ENCODE assay signal across 15 mouse cellular contexts in the genomic region with DNA sequence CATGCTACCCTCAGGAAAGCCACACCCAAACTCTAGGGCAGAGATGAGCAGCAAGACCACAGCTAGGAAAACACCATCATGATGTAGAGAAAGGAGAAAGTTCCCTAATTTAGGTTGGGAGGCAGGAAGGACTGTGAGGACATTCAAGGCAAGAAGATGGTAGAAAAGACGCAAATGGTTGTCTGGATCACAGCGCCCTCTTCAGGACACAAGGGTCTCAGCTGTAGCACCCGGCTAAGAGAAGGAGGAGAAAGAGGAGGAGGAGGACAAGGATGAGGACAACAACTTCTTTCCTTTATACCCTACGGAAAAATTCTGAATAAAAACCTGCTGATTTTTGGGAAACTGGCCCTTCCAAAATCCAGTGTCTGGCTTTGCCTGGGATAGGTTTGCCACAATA.
DNase-seq lines count a peak whose midpoint lies in the region; ATAC-seq and TF ChIP-seq lines count a peak whose summit lies in the region.
"Had no signal": no experiment of that assay in that cellular context is flagged by ENCODE, and none has a peak within 500 bp of the region (broad histone marks: within the 10 kb centered on the region; RNA-seq: fewer than 3 reads in every experiment).

No protein-coding gene starts in this region.

- ATAC-seq in CD4-positive, CD25-positive, alpha-beta regulatory T cell, adult 4 months, result no peak
- ATAC-seq in Patski, result no peak
- no peak for ATAC-seq in liver, postnatal 0 days
- ATAC-seq: activated CD4-positive, CD25-positive, alpha-beta regulatory T cell, adult 4 months had no signal

- H3K4me1 ChIP-seq in liver, postnatal 0 days (ENCODE audit: insufficient read depth), result no peaks in the 10 kb centered on the region
- H3K4me1 ChIP-seq: heart, embryonic 13.5 days; liver, embryonic 13.5 days; midbrain, embryonic 12.5 days; neural tube, embryonic 13.5 days had no signal

- no peak overlapping the region for H3K4me3 ChIP-seq in left cerebral cortex, adult 2 months
- no peak overlapping the region for H3K4me3 ChIP-seq in liver, postnatal 0 days (ENCODE audit: low read depth, low read length)
- H3K4me3 ChIP-seq: erythroblast, embryonic 14.5 days; heart, embryonic 13.5 days; liver, embryonic 13.5 days; midbrain, embryonic 12.5 days; neural tube, embryonic 13.5 days had no signal

- H3K27me3 ChIP-seq in Patski, result no peaks in the 10 kb centered on the region
- no peaks in the 10 kb centered on the region for H3K27me3 ChIP-seq in liver, postnatal 0 days (ENCODE audit: insufficient read depth, low read length)
- H3K27me3 ChIP-seq: heart, embryonic 13.5 days; liver, embryonic 13.5 days; midbrain, embryonic 12.5 days; neural tube, embryonic 13.5 days had no signal

- DNase-seq in CD4-positive, CD25-positive, alpha-beta regulatory T cell, adult 2 months (ENCODE audit: low read depth, low spot score), result peak; percentile 1
- no peak for DNase-seq in left cerebral cortex, adult 2 months (ENCODE audit: extremely low spot score in 1 of 2, low spot score in 2 of 2)
- no peak for DNase-seq in left cerebral cortex, postnatal 10 days (ENCODE audit: extremely low spot score in 1 of 2, low spot score in 2 of 2)
- no peak for DNase-seq in Patski (ENCODE audit: low read depth, low spot score)
- DNase-seq in liver, postnatal 0 days, result no peak
- no peak for DNase-seq in kidney, adult 11 months
- DNase-seq in ovary, adult 18-20 months (ENCODE audit: low spot score), result no peak
- DNase-seq: cerebellum, adult 11-12 months; liver, embryonic 13.5 days had no signal

- no peak for TF ChIP-seq EP300 in liver, postnatal 0 days (IDR thresholded peaks at IDR 0.05; ENCODE audit: low read depth)

- intact Hi-C loops in left cerebral cortex, adult 2 months (cut with DNase I), result no loop called here
- intact Hi-C loops in left cerebral cortex, postnatal 10 days (cut with DNase I), result no loop called here

- in situ Hi-C loops in Patski (cut with MboI; ENCODE audit: low pct_unique_long_range_greater_than_20kb), result no loop called here

- no peaks in the 10 kb centered on the region for H3K36me3 ChIP-seq in liver, postnatal 0 days (replicated peaks; ENCODE audit: insufficient read depth, low read length)
- H3K36me3 ChIP-seq: heart, embryonic 13.5 days; liver, embryonic 13.5 days; midbrain, embryonic 12.5 days; neural tube, embryonic 13.5 days had no signal

- no peak overlapping the region for H3K27ac ChIP-seq in left cerebral cortex, adult 2 months
- no peak overlapping the region for H3K27ac ChIP-seq in liver, postnatal 0 days (ENCODE audit: low read depth)
- H3K27ac ChIP-seq: heart, embryonic 13.5 days; liver, embryonic 13.5 days; midbrain, embryonic 12.5 days; neural tube, embryonic 13.5 days had no signal

- TF ChIP-seq CTCF in left cerebral cortex, adult 2 months (IDR thresholded peaks at IDR 0.05), result peak; percentile 13; the same call in 1 of the 2 replicates
- peak; percentile 43 for TF ChIP-seq CTCF in Patski (IDR thresholded peaks at IDR 0.05)
- peak; percentile 47 for TF ChIP-seq CTCF in liver, postnatal 0 days (IDR thresholded peaks at IDR 0.05; ENCODE audit: low read depth)

- 44% methylated on average over 4 of the region's 4 CpGs for WGBS in liver, postnatal 0 days (ENCODE audit: insufficient replicate concordance)

- no peak overlapping the region for H3K4me2 ChIP-seq in liver, postnatal 0 days (ENCODE audit: low read depth, low read length)
- H3K4me2 ChIP-seq: heart, embryonic 13.5 days; liver, embryonic 13.5 days; midbrain, embryonic 12.5 days; neural tube, embryonic 13.5 days had no signal

- no peaks in the 10 kb centered on the region for H3K9me3 ChIP-seq in liver, postnatal 0 days (ENCODE audit: low read length)
- H3K9me3 ChIP-seq: heart, embryonic 13.5 days; liver, embryonic 13.5 days; midbrain, embryonic 12.5 days; neural tube, embryonic 13.5 days had no signal

- H3K9ac ChIP-seq in liver, postnatal 0 days (replicated peaks), result no peak overlapping the region
- H3K9ac ChIP-seq: heart, embryonic 13.5 days; liver, embryonic 13.5 days; midbrain, embryonic 12.5 days; neural tube, embryonic 13.5 days had no signal

- POLR2A ChIA-PET in Patski (lab: Charles Lee), result no interaction called here

- CTCF ChIA-PET in Patski (lab: Charles Lee), result no interaction called here
